Mouse (Mus musculus): ENCODE results near the gene Exosc9. TPM values are rescaled to one million over a fixed set of nuclear protein-coding genes. Genes with fewer than 3 reads are reported as not detected.

Exosc9 gene
- polyA plus RNA-seq, 1 experiment from 2014 or later, result 41.0 TPM

DNA sequence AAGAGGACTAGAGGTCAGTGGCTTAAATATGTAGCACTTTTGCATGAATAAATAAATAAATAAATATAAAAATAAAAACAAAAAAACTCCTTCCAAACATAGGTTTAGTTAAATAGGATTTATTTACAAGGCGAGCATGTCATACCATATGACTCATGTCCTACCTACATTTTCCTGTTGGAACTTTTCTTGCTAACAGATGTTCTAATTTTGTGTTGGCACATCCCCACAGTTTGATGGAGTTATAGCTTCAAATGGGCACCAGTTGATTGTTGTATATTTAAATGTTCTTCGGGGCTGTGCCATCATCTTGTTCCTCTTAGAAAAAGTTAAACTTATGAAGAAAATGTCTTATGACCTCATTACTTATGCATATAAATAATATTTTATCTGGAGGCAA is 11.0 kb upstream of the Exosc9 start:
- Histone ChIP-seq H3K4me1 (replicated peaks; ENCODE audit: control insufficient read depth, insufficient read depth, low read length) (no peaks in the 10 kb centered on the region), H3K27ac (ENCODE audit: low read depth, low read length) (no peak overlapping the region), H3K27me3 (replicated peaks; ENCODE audit: control insufficient read depth, insufficient read depth, low read length) (no peaks in the 10 kb centered on the region), H3K9me3 (ENCODE audit: control insufficient read depth) (no peaks in the 10 kb centered on the region), H3K4me3 (ENCODE audit: low read depth, low read length) (no peak overlapping the region), H3K4me2 (replicated peaks; ENCODE audit: low read depth) (no peak overlapping the region), H3K9ac (ENCODE audit: low read depth, low read length) (no peak overlapping the region), H3K36me3 (ENCODE audit: control insufficient read depth, insufficient read depth) (no peaks in the 10 kb centered on the region)
- 91% methylated on average over 2 of the region's 2 CpGs for WGBS
- no peak for TF ChIP-seq CTCF (IDR thresholded peaks at IDR 0.05; ENCODE audit: low read depth)
- no peak for ATAC-seq

DNA sequence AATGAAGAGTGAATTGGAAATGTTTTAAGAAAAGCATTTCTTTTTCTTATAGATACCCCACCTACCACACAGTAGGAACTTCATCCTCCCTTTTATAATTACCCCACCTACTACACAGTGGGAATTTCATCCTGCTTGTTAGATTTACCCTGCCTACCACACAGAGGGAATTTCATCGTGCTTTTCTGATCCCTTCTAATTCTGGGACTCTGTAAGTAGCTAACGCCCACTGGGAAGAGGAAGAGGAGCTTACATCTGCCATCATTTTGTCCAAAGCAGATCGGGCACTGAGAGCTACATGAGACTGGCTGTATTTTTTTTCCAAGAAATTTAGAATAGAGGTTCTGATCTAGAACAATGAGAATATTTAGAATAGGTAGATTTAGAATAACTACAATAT is 7.4 kb upstream of the Exosc9 start:
- Histone ChIP-seq H3K27ac (ENCODE audit: low read depth, low read length) (no peak overlapping the region), H3K4me2 (replicated peaks; ENCODE audit: low read depth) (no peak overlapping the region), H3K4me1 (replicated peaks; ENCODE audit: control insufficient read depth, insufficient read depth, low read length) (no peaks in the 10 kb centered on the region), H3K36me3 (ENCODE audit: control insufficient read depth, insufficient read depth) (no peaks in the 10 kb centered on the region), H3K9me3 (ENCODE audit: control insufficient read depth) (no peaks in the 10 kb centered on the region), H3K9ac (ENCODE audit: low read depth, low read length) (no peak overlapping the region), H3K27me3 (replicated peaks; ENCODE audit: control insufficient read depth, insufficient read depth, low read length) (no peaks in the 10 kb centered on the region), H3K4me3 (ENCODE audit: low read depth, low read length) (no peak overlapping the region)
- no peak for TF ChIP-seq CTCF (IDR thresholded peaks at IDR 0.05; ENCODE audit: low read depth)
- 76% methylated on average over 3 of the region's 3 CpGs for WGBS
- no peak for ATAC-seq

DNA sequence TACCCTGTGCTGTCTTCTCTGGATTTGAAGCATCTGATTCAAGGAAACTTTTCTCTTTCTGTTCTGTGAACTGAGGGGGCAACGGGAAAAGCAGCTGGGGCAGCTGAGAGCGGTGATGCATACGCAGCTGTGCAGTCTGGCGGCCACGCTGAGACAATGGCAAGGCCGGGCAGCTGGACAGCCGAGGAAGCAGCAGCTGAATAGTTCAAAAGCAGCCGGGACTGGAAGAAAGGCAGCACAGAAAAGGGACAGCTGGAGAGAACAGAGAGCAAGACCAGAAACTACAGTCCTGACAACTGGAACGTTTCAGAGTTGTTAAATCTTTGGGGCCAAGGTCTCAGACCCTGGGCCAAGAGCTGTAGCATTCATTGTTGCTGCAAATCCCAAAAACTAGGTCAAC is 1.1 kb upstream of the Exosc9 start:
- peaks cover 21% of the 10 kb centered on the region for H3K36me3 ChIP-seq (ENCODE audit: control insufficient read depth, insufficient read depth)
- H3K4me1 ChIP-seq (replicated peaks; ENCODE audit: control insufficient read depth, insufficient read depth, low read length), result no peaks in the 10 kb centered on the region
- WGBS, result 36% methylated on average over 9 of the region's 9 CpGs
- no peaks in the 10 kb centered on the region for H3K9me3 ChIP-seq (ENCODE audit: control insufficient read depth)
- ATAC-seq, result no peak
- H3K27me3 ChIP-seq (replicated peaks; ENCODE audit: control insufficient read depth, insufficient read depth, low read length), result no peaks in the 10 kb centered on the region
- H3K9ac ChIP-seq (ENCODE audit: low read depth, low read length), result no peak overlapping the region
- no peak overlapping the region for H3K4me3 ChIP-seq (ENCODE audit: low read depth, low read length)
- no peak for TF ChIP-seq CTCF (IDR thresholded peaks at IDR 0.05; ENCODE audit: low read depth)
- no peak overlapping the region for H3K27ac ChIP-seq (ENCODE audit: low read depth, low read length)
- H3K4me2 ChIP-seq (replicated peaks; ENCODE audit: low read depth), result peak overlapping the region; percentile 79

DNA sequence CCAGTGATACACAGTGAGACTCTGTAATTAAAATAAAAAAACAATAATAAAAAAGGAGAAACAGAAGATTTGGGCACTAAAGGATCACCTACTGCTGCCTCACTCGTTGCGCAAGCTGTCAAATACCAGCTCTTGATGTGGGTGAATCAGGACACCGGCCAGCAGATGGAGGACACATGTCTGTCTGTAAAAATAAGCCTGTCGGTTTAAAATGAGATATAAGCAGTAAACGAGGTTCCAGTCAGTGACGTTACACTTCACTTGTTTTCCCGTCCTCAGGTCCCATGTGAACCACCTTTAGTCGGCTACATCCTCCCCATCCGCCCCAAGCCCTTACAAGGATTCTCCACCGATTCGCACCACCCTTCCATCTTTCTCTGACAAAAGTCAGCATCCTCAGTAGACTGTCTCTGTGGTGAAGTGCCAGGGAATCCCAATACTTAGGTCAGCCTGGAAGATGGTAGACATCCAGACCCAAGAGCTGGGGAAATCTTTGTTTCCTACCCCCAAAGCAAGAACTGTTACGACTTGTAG is 488 bp upstream of the Exosc9 start:
- no peaks in the 10 kb centered on the region for H3K27me3 ChIP-seq (replicated peaks; ENCODE audit: control insufficient read depth, insufficient read depth, low read length)
- peak overlapping the region; percentile 79 for H3K4me3 ChIP-seq (ENCODE audit: low read depth, low read length)
- H3K36me3 ChIP-seq (ENCODE audit: control insufficient read depth, insufficient read depth), result peaks cover 25% of the 10 kb centered on the region
- 21% methylated on average over 12 of the region's 12 CpGs for WGBS
- peak overlapping the region; percentile 79 for H3K4me2 ChIP-seq (replicated peaks; ENCODE audit: low read depth)
- no peak for TF ChIP-seq CTCF (IDR thresholded peaks at IDR 0.05; ENCODE audit: low read depth)
- H3K4me1 ChIP-seq (replicated peaks; ENCODE audit: control insufficient read depth, insufficient read depth, low read length), result no peaks in the 10 kb centered on the region
- H3K9me3 ChIP-seq (ENCODE audit: control insufficient read depth), result no peaks in the 10 kb centered on the region
- peak overlapping the region; percentile 56 for H3K9ac ChIP-seq (ENCODE audit: low read depth, low read length)
- H3K27ac ChIP-seq (ENCODE audit: low read depth, low read length), result no peak overlapping the region
- peak; percentile 17 for ATAC-seq

DNA sequence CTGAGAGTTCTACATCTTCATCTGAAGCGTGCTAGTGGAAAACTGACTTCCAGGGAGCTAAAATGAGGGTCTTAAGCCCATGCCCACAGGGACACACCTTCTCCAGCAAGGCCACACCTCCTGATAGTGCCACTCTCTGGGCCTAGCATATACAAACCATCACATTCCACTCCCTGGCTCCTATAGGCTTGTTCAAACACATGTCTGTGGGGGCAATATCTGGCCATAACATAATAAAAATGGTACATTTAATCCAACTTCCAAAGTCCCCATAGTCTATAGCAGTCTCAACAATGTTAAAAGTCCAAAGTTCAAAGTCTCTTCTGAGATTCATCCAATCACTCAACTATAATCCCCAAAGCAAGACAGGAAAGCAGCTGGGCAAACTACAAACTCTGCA is 5.2 kb downstream of the Exosc9 start:
- Histone ChIP-seq H3K9me3 (ENCODE audit: control insufficient read depth) (no peaks in the 10 kb centered on the region), H3K4me2 (replicated peaks; ENCODE audit: low read depth) (no peak overlapping the region), H3K9ac (ENCODE audit: low read depth, low read length) (no peak overlapping the region), H3K4me3 (ENCODE audit: low read depth, low read length) (no peak overlapping the region), H3K27me3 (replicated peaks; ENCODE audit: control insufficient read depth, insufficient read depth, low read length) (no peaks in the 10 kb centered on the region), H3K27ac (ENCODE audit: low read depth, low read length) (peak overlapping the region; percentile 35; the same call in 1 of the 2 replicates), H3K4me1 (replicated peaks; ENCODE audit: control insufficient read depth, insufficient read depth, low read length) (no peaks in the 10 kb centered on the region), H3K36me3 (ENCODE audit: control insufficient read depth, insufficient read depth) (peaks cover 70% of the 10 kb centered on the region)
- peak; percentile 92 for ATAC-seq
- no peak for TF ChIP-seq CTCF (IDR thresholded peaks at IDR 0.05; ENCODE audit: low read depth)
- WGBS, result 90% methylated on average over 1 of the region's 1 CpGs

DNA sequence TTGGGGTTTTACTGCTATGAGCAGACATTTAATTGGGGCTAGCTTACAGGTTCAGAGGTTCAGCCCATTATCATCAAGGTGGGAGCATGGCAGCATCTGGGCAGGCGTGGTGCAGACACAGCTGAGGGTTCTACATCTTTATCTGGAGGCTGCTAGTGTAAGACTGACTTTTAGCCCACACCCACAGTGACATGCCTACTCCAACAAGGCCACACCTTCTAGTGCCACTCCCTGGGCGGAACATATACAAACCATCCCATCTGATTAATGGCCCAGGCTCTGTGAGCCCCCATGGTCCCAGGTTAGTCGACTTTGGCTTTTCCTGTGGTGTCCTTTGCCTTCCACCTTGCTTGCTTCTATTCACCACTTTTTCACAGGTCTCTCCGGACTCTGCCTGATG is 7.2 kb downstream of the Exosc9 start:
- TF ChIP-seq CTCF (IDR thresholded peaks at IDR 0.05; ENCODE audit: low read depth), result no peak
- Histone ChIP-seq H3K9me3 (ENCODE audit: control insufficient read depth) (no peaks in the 10 kb centered on the region), H3K9ac (ENCODE audit: low read depth, low read length) (no peak overlapping the region), H3K4me3 (ENCODE audit: low read depth, low read length) (no peak overlapping the region), H3K27me3 (replicated peaks; ENCODE audit: control insufficient read depth, insufficient read depth, low read length) (no peaks in the 10 kb centered on the region), H3K4me1 (replicated peaks; ENCODE audit: control insufficient read depth, insufficient read depth, low read length) (no peaks in the 10 kb centered on the region), H3K36me3 (ENCODE audit: control insufficient read depth, insufficient read depth) (peaks cover 82% of the 10 kb centered on the region), H3K27ac (ENCODE audit: low read depth, low read length) (no peak overlapping the region), H3K4me2 (replicated peaks; ENCODE audit: low read depth) (no peak overlapping the region)
- WGBS, result 72% methylated on average over 4 of the region's 4 CpGs
- no peak for ATAC-seq

DNA sequence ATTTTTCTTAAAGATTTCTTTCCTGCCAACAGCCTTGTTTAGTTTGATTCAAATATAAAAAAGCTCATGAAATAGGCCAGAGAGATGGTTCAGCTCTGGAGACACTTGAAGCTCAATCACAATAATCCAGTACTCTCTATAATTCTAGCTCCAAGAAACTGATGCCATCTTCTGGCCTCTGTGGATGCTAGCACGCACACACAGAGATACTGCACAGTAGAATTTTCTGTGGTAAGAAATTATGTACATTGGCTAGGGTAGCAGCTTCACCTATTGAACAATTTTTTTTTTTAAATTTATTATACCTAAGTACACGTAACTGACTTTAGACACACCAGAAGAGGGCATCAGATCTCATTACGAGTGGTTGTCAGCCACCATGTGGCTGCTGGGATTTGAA is 11.3 kb downstream of the Exosc9 start:
- no peaks in the 10 kb centered on the region for H3K27me3 ChIP-seq (replicated peaks; ENCODE audit: control insufficient read depth, insufficient read depth, low read length)
- H3K9ac ChIP-seq (ENCODE audit: low read depth, low read length), result no peak overlapping the region
- no peak for TF ChIP-seq CTCF (IDR thresholded peaks at IDR 0.05; ENCODE audit: low read depth)
- no peak for ATAC-seq
- no peak overlapping the region for H3K4me2 ChIP-seq (replicated peaks; ENCODE audit: low read depth)
- WGBS, result 82% methylated on average over 3 of the region's 3 CpGs
- H3K9me3 ChIP-seq (ENCODE audit: control insufficient read depth), result no peaks in the 10 kb centered on the region
- H3K4me1 ChIP-seq (replicated peaks; ENCODE audit: control insufficient read depth, insufficient read depth, low read length), result no peaks in the 10 kb centered on the region
- peaks cover 86% of the 10 kb centered on the region for H3K36me3 ChIP-seq (ENCODE audit: control insufficient read depth, insufficient read depth)
- H3K4me3 ChIP-seq (ENCODE audit: low read depth, low read length), result no peak overlapping the region
- no peak overlapping the region for H3K27ac ChIP-seq (ENCODE audit: low read depth, low read length)

Measured in intestine, postnatal 0 days (tissue).